Mouse (Mus musculus) naive thymus-derived CD4-positive, alpha-beta T cell, adult 2 months (primary cell): ENCODE measurements at regions not wholly inside any gene's neighbourhood (a gene's known extent, or its start where the extent isn't known, plus 50 kb on each side); places are given as distances from the start of the nearest gene placed in this dataset.

ENCODE experiments used
- DNase-seq: peaks from one replicate; pipeline ENCODE4 v3.0.0-alpha.2; 2011; ENCODE audit warnings: low read depth

- no peak for DNase-seq
These were observed 57.8 kb upstream of the Chchd3 start for GRCm38 (mm10) chr6:33117877-33118276.

DNA sequence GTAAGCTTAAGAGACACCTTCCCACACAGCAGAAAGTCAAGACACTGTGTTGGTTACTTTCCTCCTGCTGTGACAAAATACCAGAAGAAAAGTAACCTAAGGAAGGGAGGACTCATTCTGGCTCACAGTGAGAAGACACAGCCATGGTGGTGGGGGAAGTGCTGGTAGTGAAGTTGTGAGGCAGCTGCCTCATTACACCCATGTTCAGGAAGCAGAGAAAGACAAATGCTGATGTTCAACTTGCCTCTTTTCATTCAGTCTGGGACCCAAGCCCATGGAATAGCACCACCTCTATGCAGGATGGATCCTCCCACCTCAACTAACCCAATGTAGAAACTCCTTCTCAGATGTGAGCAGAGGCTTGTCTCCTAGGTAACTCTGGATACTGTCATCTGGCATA, 60.5 kb upstream of the Chchd3 start:
- no peak for DNase-seq

- DNase-seq, result peak; percentile 45
These were observed 66.5 kb upstream of the Chchd3 start for GRCm38 (mm10) chr6:33126574-33126973.

- DNase-seq, result no peak
These were observed 76.8 kb upstream of the Chchd3 start for GRCm38 (mm10) chr6:33136906-33137305.

DNA sequence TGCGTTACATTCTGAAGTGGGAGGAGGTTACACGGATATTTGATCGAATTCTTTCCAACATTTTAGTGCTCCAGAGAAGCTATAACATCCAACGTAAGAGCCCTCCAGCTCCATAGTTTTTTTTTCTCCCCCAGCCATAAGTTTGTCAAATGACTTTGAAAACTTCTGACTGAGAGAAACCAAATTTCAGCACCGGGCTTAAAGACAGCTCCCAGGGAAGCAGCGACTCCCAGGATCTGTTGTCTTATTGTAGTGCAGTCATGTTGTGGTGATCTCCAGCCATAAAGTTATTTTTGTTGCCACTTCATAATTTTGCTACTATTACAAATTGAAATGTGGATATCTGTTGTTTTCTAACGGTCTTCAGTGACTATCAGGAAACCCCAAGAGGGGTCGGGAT, 77.8 kb upstream of the Chchd3 start:
- DNase-seq, result no peak

DNA sequence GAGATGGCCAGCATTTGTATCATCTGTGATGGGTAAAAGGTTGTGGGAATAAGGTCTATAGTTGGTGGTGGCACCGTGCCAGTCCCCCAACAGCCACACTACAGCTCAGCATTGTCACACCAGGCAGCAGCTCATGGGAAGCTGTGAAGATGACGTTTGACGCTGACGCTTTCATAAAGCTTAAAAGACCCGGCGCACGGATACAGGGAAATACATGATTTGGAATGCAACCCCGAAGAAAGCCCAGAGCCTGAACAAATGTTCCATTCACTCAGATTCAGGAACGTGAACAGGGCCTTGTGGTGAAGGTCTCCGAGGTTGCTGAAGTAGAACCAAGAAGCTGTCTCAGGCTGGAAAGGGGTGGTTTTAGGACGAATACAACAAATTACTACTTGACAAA, 82.4 kb upstream of the Exoc4 start:
- no peak for DNase-seq

DNA sequence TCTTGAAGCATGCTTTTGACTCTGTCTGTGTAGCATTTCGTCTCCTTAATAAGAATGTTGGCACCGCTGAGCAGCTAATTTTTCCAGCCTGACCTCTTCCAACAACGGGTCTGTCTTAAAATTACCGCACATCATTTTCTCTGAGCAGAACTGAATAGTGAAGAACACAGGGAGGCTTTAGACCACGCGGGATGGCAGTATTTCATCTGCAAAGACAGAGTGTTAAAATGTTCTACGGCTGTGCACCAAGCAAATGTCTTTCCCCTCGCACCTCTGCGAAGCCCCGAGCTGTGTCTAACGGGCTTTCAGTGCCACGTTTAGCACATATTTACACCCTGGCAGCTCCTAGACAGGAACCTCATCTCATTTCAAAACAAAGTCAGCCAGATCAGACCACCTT, 75.3 kb upstream of the Exoc4 start:
- no peak for DNase-seq

- DNase-seq, result peak; percentile 24
These were observed 74.3 kb upstream of the Exoc4 start for GRCm38 (mm10) chr6:33174616-33175015.

GRCm38 (mm10) chr6:33189521-33190246, 59.2 kb upstream of the Exoc4 start:
- DNase-seq, result no peak

GRCm38 (mm10) chr6:33193823-33194222, 55.1 kb upstream of the Exoc4 start:
- DNase-seq, result no peak
